In the genomic region with DNA sequence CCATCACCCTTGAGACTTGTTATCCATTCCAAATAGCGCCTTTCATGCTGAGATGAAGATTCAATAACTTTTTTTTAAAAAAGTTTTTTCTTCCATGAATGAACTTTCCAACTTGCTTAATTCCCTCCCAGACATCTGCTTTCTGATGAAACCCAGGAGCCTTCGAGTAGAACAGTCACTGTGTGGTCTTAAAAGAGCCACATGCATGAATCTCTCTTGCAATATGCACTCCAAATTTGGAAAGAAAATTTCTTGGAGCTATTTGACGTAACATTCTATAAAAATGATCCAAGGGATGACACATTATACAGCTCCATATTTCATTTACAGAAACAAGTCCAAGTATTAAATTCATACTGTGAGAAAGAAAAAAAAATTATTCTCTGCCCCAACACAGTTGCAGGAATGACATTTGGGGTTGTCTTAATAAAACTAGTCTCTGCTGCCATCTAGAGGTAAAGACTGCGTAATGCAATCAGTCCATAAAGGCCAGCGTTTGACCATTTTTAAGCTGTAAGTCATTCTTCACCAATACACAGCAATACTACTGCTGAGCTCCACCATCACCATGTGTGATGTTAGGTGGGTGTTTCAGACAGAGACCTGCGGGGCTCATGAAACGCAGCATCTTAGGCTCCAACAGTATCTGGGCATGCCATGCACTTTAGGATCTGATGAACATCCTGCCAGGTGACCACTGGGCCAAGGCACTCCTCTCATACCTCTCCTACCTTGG, we compare ENCODE assay signal across 8 mouse cellular contexts. TPM values are rescaled to one million over a fixed set of nuclear protein-coding genes. Genes with fewer than 3 reads are reported as not detected.
DNase-seq lines count a peak whose midpoint lies in the region; ATAC-seq and TF ChIP-seq lines count a peak whose summit lies in the region.

No protein-coding gene starts in this region.

- no peak overlapping the region for H3K9ac ChIP-seq in liver, postnatal 0 days (replicated peaks)
- H3K9ac ChIP-seq in liver, embryonic 12.5 days = no peak overlapping the region
- no peak overlapping the region for H3K9ac ChIP-seq in hindbrain, postnatal 0 days (replicated peaks; ENCODE audit: low read length)
- no peak overlapping the region for H3K9ac ChIP-seq in lung, embryonic 16.5 days (ENCODE audit: low read length)

- 37% methylated on average over 7 of the region's 7 CpGs for WGBS in liver, postnatal 0 days (ENCODE audit: insufficient replicate concordance)
- 37% methylated on average over 7 of the region's 7 CpGs for WGBS in liver, embryonic 12.5 days (ENCODE audit: insufficient replicate concordance)
- WGBS in hindbrain, postnatal 0 days = 44% methylated on average over 7 of the region's 7 CpGs
- WGBS in lung, embryonic 16.5 days = 34% methylated on average over 7 of the region's 7 CpGs

- no peak overlapping the region for H3K4me3 ChIP-seq in liver, postnatal 0 days (ENCODE audit: low read depth, low read length)
- H3K4me3 ChIP-seq in liver, embryonic 12.5 days = no peak overlapping the region
- no peak overlapping the region for H3K4me3 ChIP-seq in hindbrain, postnatal 0 days (ENCODE audit: low read length)
- no peak overlapping the region for H3K4me3 ChIP-seq in lung, embryonic 16.5 days (ENCODE audit: low read length)

- no peaks in the 10 kb centered on the region for H3K9me3 ChIP-seq in liver, postnatal 0 days (ENCODE audit: low read length)
- no peaks in the 10 kb centered on the region for H3K9me3 ChIP-seq in liver, embryonic 12.5 days (replicated peaks)
- H3K9me3 ChIP-seq in hindbrain, postnatal 0 days (ENCODE audit: low read length) = no peaks in the 10 kb centered on the region
- no peaks in the 10 kb centered on the region for H3K9me3 ChIP-seq in lung, embryonic 16.5 days (ENCODE audit: control insufficient read depth, low read length)

- H3K4me2 ChIP-seq in liver, postnatal 0 days (ENCODE audit: low read depth, low read length) = no peak overlapping the region
- H3K4me2 ChIP-seq in liver, embryonic 12.5 days = no peak overlapping the region
- no peak overlapping the region for H3K4me2 ChIP-seq in hindbrain, postnatal 0 days (ENCODE audit: low read depth, low read length)
- H3K4me2 ChIP-seq in lung, embryonic 16.5 days (ENCODE audit: low read depth, low read length) = no peak overlapping the region

- H3K27ac ChIP-seq in liver, postnatal 0 days (ENCODE audit: low read depth) = no peak overlapping the region
- no peak overlapping the region for H3K27ac ChIP-seq in liver, embryonic 12.5 days
- no peak overlapping the region for H3K27ac ChIP-seq in hindbrain, postnatal 0 days
- H3K27ac ChIP-seq in lung, embryonic 16.5 days (ENCODE audit: low read length) = no peak overlapping the region

- no peak for DNase-seq in liver, postnatal 0 days
- DNase-seq in Muller cell, postnatal 12 days (ENCODE audit: inconsistent ontology term) = peak; percentile 69
- DNase-seq in cerebellum, postnatal 25 days = peak; percentile 13 to 32
- peak; percentile 87 for DNase-seq in hindbrain, postnatal 0 days (ENCODE audit: low spot score)
- peak; percentile 48 for DNase-seq in skeletal muscle tissue, adult 2 months (ENCODE audit: low read depth, low spot score)
- no peak for DNase-seq in spleen, postnatal 10 days (ENCODE audit: low spot score in 2 of 2)

- no peak for ATAC-seq in liver, postnatal 0 days
- ATAC-seq in liver, embryonic 12.5 days = no peak
- peak; percentile 59 for ATAC-seq in hindbrain, postnatal 0 days
- ATAC-seq in lung, embryonic 16.5 days (ENCODE audit: low read depth) = peak; percentile 31; the same call in 1 of the 2 replicates

- TF ChIP-seq EP300 in liver, postnatal 0 days (IDR thresholded peaks at IDR 0.05; ENCODE audit: low read depth) = no peak

- H3K4me1 ChIP-seq in liver, postnatal 0 days (ENCODE audit: insufficient read depth) = no peaks in the 10 kb centered on the region
- no peaks in the 10 kb centered on the region for H3K4me1 ChIP-seq in liver, embryonic 12.5 days
- H3K4me1 ChIP-seq in hindbrain, postnatal 0 days (ENCODE audit: insufficient read depth, low read length) = no peaks in the 10 kb centered on the region
- H3K4me1 ChIP-seq in lung, embryonic 16.5 days (replicated peaks; ENCODE audit: control insufficient read depth, insufficient read depth, low read length) = 0 out of 2 replicates have a peak, but pooled peaks cover 3% of the 10 kb centered on the region

- peak; percentile 83 for TF ChIP-seq CTCF in liver, postnatal 0 days (IDR thresholded peaks at IDR 0.05; ENCODE audit: low read depth)
- TF ChIP-seq CTCF in hindbrain, postnatal 0 days (IDR thresholded peaks at IDR 0.05; ENCODE audit: low read depth) = peak; percentile 83

- no peaks in the 10 kb centered on the region for H3K36me3 ChIP-seq in liver, postnatal 0 days (replicated peaks; ENCODE audit: insufficient read depth, low read length)
- no peaks in the 10 kb centered on the region for H3K36me3 ChIP-seq in liver, embryonic 12.5 days
- H3K36me3 ChIP-seq in hindbrain, postnatal 0 days (ENCODE audit: insufficient read depth, low read length) = no peaks in the 10 kb centered on the region
- no peaks in the 10 kb centered on the region for H3K36me3 ChIP-seq in lung, embryonic 16.5 days (ENCODE audit: control insufficient read depth, insufficient read depth, low read length)

- H3K27me3 ChIP-seq in liver, postnatal 0 days (ENCODE audit: insufficient read depth, low read length) = no peaks in the 10 kb centered on the region
- no peaks in the 10 kb centered on the region for H3K27me3 ChIP-seq in liver, embryonic 12.5 days (replicated peaks)
- no peaks in the 10 kb centered on the region for H3K27me3 ChIP-seq in hindbrain, postnatal 0 days (ENCODE audit: insufficient read depth, low read length)
- H3K27me3 ChIP-seq in lung, embryonic 16.5 days (ENCODE audit: control insufficient read depth, insufficient read depth, low read depth, low read length) = no peaks in the 10 kb centered on the region

RNA-seq across cellular contexts. Expression of a gene that starts 13.1 kb away (rescaled TPM):
- 16.7 and 19.1 TPM in 2 replicates for polyA plus RNA-seq in liver, postnatal 0 days (2015; fragmentation: Nextera tagmentation; extraction: Ambion mirVana)
- 44.4 and 47.6 TPM in 2 replicates for polyA plus RNA-seq in liver, embryonic 12.5 days (2016; fragmentation: Nextera tagmentation; extraction: Ambion mirVana)
- 8.6 and 17.7 TPM in 2 replicates for total RNA-seq in hindbrain, postnatal 0 days (2014; rRNA removed)
- polyA plus RNA-seq in hindbrain, postnatal 0 days (2015; fragmentation: Nextera tagmentation; extraction: Ambion mirVana) = 42.5 and 43.4 TPM in 2 replicates
- 48.5 and 51.0 TPM in 2 replicates for polyA plus RNA-seq in lung, embryonic 16.5 days (2015; fragmentation: Nextera tagmentation; extraction: Ambion mirVana)

Comparison
In these comparisons a context has a peak if more than half of its experiments do, and no peak if none do; other contexts are left out.
1. ATAC-seq: peak in hindbrain, postnatal 0 days (single experiment) and lung, embryonic 16.5 days (single experiment); none in liver, postnatal 0 days (single experiment) and liver, embryonic 12.5 days (single experiment).
2. DNase-seq: peak in Muller cell, postnatal 12 days (single experiment), cerebellum, postnatal 25 days (2 of 2), hindbrain, postnatal 0 days (single experiment) and skeletal muscle tissue, adult 2 months (single experiment); none in liver, postnatal 0 days (single experiment) and spleen, postnatal 10 days (0 of 2).